Mouse (Mus musculus) midbrain, embryonic 15.5 days (tissue): Measurements from ENCODE around the gene Sco2. TPM values are rescaled to one million over a fixed set of nuclear protein-coding genes. Genes with fewer than 3 reads are reported as not detected.

ENCODE experiments used
- ATAC-seq: fragments of 200-750 bp; cut with Nextera tagmentation; replicated peaks from 2 replicates; pipeline ENCODE4 v1.8.0; 2017; ENCODE audit warnings: moderate TSS enrichment
- H3K27ac ChIP-seq: fragments of 300-500 bp; sonication (generic); 2 replicates; pipeline ENCODE4 v1.5.1; 2015; ENCODE audit warnings: mild to moderate bottlenecking, inconsistent platforms
- H3K27me3 ChIP-seq: fragments of 300-500 bp; sonication (generic); replicated peaks from 2 replicates; pipeline ENCODE4 v1.6.1; 2015; ENCODE audit warnings: inconsistent platforms
- H3K36me3 ChIP-seq: fragments of 300-500 bp; sonication (generic); replicated peaks from 2 replicates; pipeline ENCODE4 v1.6.1; 2015; ENCODE audit warnings: inconsistent platforms
- H3K4me1 ChIP-seq: fragments of 300-500 bp; sonication (generic); 2 replicates; pipeline ENCODE4 v1.6.1; 2015; ENCODE audit warnings: inconsistent platforms
- H3K4me2 ChIP-seq: fragments of 300-500 bp; sonication (generic); 2 replicates; pipeline ENCODE4 v1.6.1; 2015; ENCODE audit warnings: inconsistent platforms, mild to moderate bottlenecking, moderate library complexity
- H3K4me3 ChIP-seq: fragments of 300-500 bp; sonication (generic); 2 replicates; pipeline ENCODE4 v1.5.1; 2015; ENCODE audit warnings: mild to moderate bottlenecking, inconsistent platforms
- H3K9ac ChIP-seq: fragments of 300-500 bp; sonication (generic); 2 replicates; pipeline ENCODE4 v1.6.1; 2015; ENCODE audit warnings: mild to moderate bottlenecking, inconsistent platforms
- H3K9me3 ChIP-seq: fragments of 300-500 bp; sonication (generic); 2 replicates; pipeline ENCODE4 v1.6.1; 2016; ENCODE audit warnings: inconsistent platforms
- WGBS: fragments of 180-500 bp; shearing (Covaris S2); methylation state at CpG from one replicate; pipeline ENCODE4 v1.1.7; 2015; ENCODE audit warnings: mixed read lengths; 5-methylcytosine and 5-hydroxymethylcytosine counted together
- polyA plus RNA-seq: library from polyadenylated mRNA; unstranded; fragments of >200 nt; fragmentation: Nextera tagmentation; extraction: Ambion mirVana; gene quantifications from 2 replicates; pipeline ENCODE4 v1.2.1, GENCODE M21; 2015

Sco2 gene
- 15.7 and 15.8 TPM in 2 replicates for polyA plus RNA-seq

DNA sequence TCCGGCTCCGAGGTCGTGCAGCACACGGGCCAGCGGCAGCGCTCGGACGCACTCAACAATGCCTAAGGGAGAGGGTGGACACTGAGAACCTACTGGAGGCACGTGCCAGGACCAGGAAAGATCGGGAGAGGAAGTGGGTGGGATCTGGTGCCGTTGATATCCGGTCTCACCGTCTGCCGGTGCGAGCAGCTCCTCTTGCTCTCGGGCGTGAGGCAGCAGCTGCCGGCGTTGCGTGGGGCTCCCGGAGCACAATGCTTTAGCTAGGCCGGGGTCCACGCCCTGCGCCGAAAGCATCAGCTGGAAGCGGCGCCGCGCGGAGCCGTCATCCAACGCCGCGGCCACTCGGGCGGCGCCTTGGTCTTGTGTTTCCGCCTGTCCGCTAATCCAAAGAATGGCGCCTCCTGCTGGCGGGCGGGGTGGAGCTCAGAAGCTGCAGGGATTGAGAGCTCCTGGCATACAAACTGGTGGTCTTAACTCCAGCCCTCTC lies at the start of gene Sco2:
TSS of gene Sco2 (minus strand) at position 85 of the 487 bp plus-strand sequence.
- ATAC-seq = peak; percentile 91
- no peaks in the 10 kb centered on the region for H3K9me3 ChIP-seq
- peak within 1 kb of the TSS; percentile 88 for H3K4me3 ChIP-seq
- H3K4me2 ChIP-seq = peak within 1 kb of the TSS; percentile 85
- H3K4me1 ChIP-seq = peaks cover 26% of the 10 kb centered on the region
- peaks cover 30% of the 10 kb centered on the region for H3K27me3 ChIP-seq
- WGBS = under 1% methylated on average over 42 of the region's 42 CpGs
- H3K27ac ChIP-seq = peak within 1 kb of the TSS; percentile 95
- peaks cover 34% of the 10 kb centered on the region for H3K36me3 ChIP-seq
- peak within 1 kb of the TSS; percentile 85 for H3K9ac ChIP-seq

DNA sequence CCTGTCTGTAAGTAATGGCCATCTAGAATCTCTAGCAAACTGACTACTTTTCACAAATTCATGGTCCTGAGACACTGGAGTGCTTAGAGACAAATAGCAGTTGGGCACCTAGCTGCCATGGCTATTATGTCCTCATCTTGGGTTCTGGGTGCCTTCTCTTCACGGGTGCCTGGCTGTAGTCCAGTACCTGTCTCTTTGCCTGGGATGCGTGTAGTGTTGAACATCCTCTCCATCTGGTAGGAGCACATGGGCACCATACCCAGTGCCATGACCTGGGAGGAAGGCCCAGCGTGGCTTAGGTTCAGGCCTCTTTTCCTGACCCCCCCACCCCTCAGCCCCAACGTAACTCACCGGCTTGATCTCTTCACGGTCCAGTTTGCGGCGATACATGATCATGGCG lies 48.3 kb upstream of the Sco2 start:
- H3K36me3 ChIP-seq = peaks cover 20% of the 10 kb centered on the region
- no peak overlapping the region for H3K4me3 ChIP-seq
- no peak overlapping the region for H3K9ac ChIP-seq
- no peak for ATAC-seq
- no peaks in the 10 kb centered on the region for H3K27me3 ChIP-seq
- no peak overlapping the region for H3K4me2 ChIP-seq
- no peaks in the 10 kb centered on the region for H3K4me1 ChIP-seq
- no peak overlapping the region for H3K27ac ChIP-seq
- WGBS = 96% methylated on average over 9 of the region's 9 CpGs
- H3K9me3 ChIP-seq = no peaks in the 10 kb centered on the region

DNA sequence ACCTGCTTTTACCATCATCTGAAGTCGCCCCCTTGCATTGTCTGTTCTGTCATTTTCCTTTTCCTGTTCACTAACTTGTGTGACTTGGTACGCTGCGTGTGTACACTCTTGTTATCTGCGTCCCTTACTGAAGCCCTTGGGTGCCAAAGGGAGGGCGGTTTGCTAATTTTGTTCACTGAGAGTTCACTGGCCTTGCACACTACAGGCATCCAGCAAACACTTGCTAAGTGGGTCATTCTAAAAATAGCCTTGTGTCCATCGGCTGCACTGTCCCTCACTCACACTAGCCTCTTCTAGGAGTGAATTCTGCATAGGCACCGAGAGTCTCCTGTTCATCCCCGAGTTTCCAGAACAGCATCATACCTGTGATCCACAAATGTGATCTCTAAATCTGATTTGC lies 41.6 kb upstream of the Sco2 start:
- Histone ChIP-seq H3K4me3 (no peak overlapping the region), H3K27me3 (no peaks in the 10 kb centered on the region)
- 87% methylated on average over 8 of the region's 8 CpGs for WGBS

GRCm38 (mm10) chr15:89410118-89410517 lies 36.5 kb upstream of the Sco2 start, which contains the start of gene Syce3:
Gene Syce3, minus strand, starts transcription at chr15:89410503.
- no peak for ATAC-seq
- 87% methylated on average over 24 of the region's 24 CpGs for WGBS
- no peaks in the 10 kb centered on the region; the same call in 1 of the 2 replicates for H3K9me3 ChIP-seq

More for the DNA sequence above, 41.6 kb upstream of the Sco2 start:
- Histone ChIP-seq H3K36me3 (peaks cover 3% of the 10 kb centered on the region), H3K27ac (no peak overlapping the region), H3K4me2 (no peak overlapping the region), H3K9me3 (no peaks in the 10 kb centered on the region), H3K4me1 (no peaks in the 10 kb centered on the region), H3K9ac (no peak overlapping the region)
- no peak for ATAC-seq

DNA sequence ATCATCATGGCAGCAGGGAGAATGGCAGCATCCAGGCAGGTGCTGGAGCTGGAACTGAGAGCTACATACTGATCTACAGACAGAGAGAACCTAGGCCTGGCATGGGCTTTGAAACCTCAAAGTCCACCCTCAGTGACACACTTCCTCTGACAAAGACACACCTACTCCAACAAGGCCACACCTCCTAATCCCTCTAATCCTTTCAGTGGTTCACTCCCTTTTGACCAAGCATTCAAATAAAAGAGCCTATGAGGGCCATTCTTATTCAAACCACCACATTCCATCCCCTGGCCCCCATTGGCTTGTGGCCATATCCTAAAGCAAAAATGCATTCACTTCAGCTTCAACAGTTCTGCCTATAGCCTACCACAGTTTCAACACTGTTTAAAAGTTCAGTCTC lies 33.0 kb upstream of the Sco2 start:
- Histone ChIP-seq H3K36me3 (no peaks in the 10 kb centered on the region), H3K27me3 (no peaks in the 10 kb centered on the region), H3K27ac (no peak overlapping the region), H3K9me3 (no peaks in the 10 kb centered on the region; the same call in 1 of the 2 replicates), H3K4me2 (no peak overlapping the region), H3K4me1 (no peaks in the 10 kb centered on the region), H3K9ac (no peak overlapping the region), H3K4me3 (no peak overlapping the region)
- ATAC-seq = no peak

More at GRCm38 (mm10) chr15:89410118-89410517, 36.5 kb upstream of the Sco2 start, which contains the start of gene Syce3:
- H3K9ac ChIP-seq = no peak within 1 kb of the TSS
- no peaks in the 10 kb centered on the region for H3K36me3 ChIP-seq
- no peaks in the 10 kb centered on the region for H3K4me1 ChIP-seq
- no peak within 1 kb of the TSS for H3K27ac ChIP-seq
- no peak within 1 kb of the TSS for H3K4me2 ChIP-seq
- no peak within 1 kb of the TSS for H3K4me3 ChIP-seq
- H3K27me3 ChIP-seq = no peaks in the 10 kb centered on the region

DNA sequence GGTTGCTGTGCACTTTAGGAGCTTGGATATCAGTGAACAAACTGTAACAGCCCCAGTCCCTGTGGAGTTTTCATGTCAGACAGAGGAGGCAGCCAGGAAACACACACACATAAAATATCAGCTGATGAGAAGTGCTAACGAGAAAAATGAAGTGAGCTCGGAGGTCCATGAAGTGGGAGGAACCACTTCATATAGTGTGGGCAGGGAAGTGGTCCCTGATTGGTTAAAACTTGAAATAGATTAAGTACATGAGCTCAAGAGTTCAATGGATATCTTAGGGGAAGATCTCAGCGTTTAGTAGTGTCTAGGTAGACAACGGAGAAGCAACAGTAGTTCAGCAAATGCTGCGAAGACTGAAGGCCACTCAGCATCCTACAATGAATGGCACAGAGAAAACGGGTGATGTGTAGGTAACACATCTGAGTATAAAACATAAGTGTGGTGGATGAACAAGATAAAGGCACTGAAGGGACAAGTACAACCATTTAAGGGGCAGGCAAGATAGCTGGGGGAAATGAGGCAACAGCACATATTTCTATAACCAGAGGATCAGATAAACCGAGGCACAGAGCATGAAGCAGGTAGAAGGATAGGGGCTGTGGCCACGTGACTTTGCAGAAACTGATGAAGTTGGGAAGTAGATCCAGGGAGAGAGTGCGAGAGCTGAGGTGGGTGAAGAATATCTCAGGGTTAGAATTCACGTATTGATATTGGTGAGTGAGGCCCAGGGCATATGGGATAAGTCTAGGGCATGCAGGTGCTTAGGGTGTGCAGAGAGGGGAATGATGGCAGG lies 31.4 kb upstream of the Sco2 start:
- H3K4me2 ChIP-seq = no peak overlapping the region
- no peak overlapping the region for H3K9ac ChIP-seq
- no peaks in the 10 kb centered on the region for H3K4me1 ChIP-seq
- ATAC-seq = no peak
- no peaks in the 10 kb centered on the region for H3K36me3 ChIP-seq
- 88% methylated on average over 10 of the region's 10 CpGs for WGBS
- H3K27ac ChIP-seq = no peak overlapping the region
- no peak overlapping the region for H3K4me3 ChIP-seq
- no peaks in the 10 kb centered on the region for H3K27me3 ChIP-seq
- no peaks in the 10 kb centered on the region; the same call in 1 of the 2 replicates for H3K9me3 ChIP-seq

DNA sequence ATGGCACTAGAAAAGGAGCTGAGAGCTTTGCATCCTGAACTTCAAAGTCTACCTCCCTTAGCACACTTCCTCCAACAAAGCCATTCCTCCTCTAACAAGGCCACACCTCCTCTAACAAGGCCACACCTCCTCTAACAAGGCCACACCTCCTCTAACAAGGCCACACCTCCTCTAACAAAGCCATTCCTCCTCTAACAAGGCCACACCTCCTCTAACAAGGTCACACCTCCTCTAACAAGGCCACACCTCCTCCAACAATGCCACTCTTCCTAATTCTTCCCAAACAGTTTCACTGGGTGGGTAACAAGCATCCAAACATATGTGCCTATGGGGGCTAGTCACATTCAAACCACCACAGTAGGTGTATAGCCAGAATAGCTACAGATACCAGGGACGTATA lies 28.8 kb upstream of the Sco2 start:
- Histone ChIP-seq H3K4me2 (no peak overlapping the region), H3K4me1 (no peaks in the 10 kb centered on the region), H3K27ac (no peak overlapping the region), H3K27me3 (no peaks in the 10 kb centered on the region), H3K4me3 (no peak overlapping the region), H3K9me3 (no peaks in the 10 kb centered on the region), H3K36me3 (no peaks in the 10 kb centered on the region), H3K9ac (no peak overlapping the region)
- WGBS = 87% methylated on average over 1 of the region's 1 CpGs
- ATAC-seq = no peak

GRCm38 (mm10) chr15:89399716-89400115 lies 26.1 kb upstream of the Sco2 start:
- ATAC-seq = no peak
- Histone ChIP-seq H3K27me3 (no peaks in the 10 kb centered on the region), H3K9me3 (no peaks in the 10 kb centered on the region), H3K4me2 (no peak overlapping the region), H3K4me1 (no peaks in the 10 kb centered on the region), H3K36me3 (no peaks in the 10 kb centered on the region), H3K4me3 (no peak overlapping the region), H3K27ac (no peak overlapping the region), H3K9ac (no peak overlapping the region)
- WGBS = 56% methylated on average over 1 of the region's 1 CpGs

- 79% methylated on average over 2 of the region's 2 CpGs for WGBS
- H3K4me3 ChIP-seq = no peak overlapping the region
- no peak for ATAC-seq
- no peaks in the 10 kb centered on the region for H3K27me3 ChIP-seq
- no peak overlapping the region for H3K4me2 ChIP-seq
- H3K4me1 ChIP-seq = no peaks in the 10 kb centered on the region
- H3K9ac ChIP-seq = no peak overlapping the region
- H3K27ac ChIP-seq = no peak overlapping the region
- H3K36me3 ChIP-seq = no peaks in the 10 kb centered on the region
- H3K9me3 ChIP-seq = no peaks in the 10 kb centered on the region
Measured at GRCm38 (mm10) chr15:89398146-89398545, 24.5 kb upstream of the Sco2 start.

GRCm38 (mm10) chr15:89396883-89397282 lies 23.2 kb upstream of the Sco2 start:
- no peaks in the 10 kb centered on the region for H3K4me1 ChIP-seq
- ATAC-seq = no peak
- no peaks in the 10 kb centered on the region for H3K27me3 ChIP-seq
- no peak overlapping the region for H3K9ac ChIP-seq
- H3K4me2 ChIP-seq = no peak overlapping the region
- no peak overlapping the region for H3K27ac ChIP-seq
- H3K4me3 ChIP-seq = no peak overlapping the region
- WGBS = 93% methylated on average over 4 of the region's 4 CpGs
- no peaks in the 10 kb centered on the region for H3K36me3 ChIP-seq
- H3K9me3 ChIP-seq = no peaks in the 10 kb centered on the region

DNA sequence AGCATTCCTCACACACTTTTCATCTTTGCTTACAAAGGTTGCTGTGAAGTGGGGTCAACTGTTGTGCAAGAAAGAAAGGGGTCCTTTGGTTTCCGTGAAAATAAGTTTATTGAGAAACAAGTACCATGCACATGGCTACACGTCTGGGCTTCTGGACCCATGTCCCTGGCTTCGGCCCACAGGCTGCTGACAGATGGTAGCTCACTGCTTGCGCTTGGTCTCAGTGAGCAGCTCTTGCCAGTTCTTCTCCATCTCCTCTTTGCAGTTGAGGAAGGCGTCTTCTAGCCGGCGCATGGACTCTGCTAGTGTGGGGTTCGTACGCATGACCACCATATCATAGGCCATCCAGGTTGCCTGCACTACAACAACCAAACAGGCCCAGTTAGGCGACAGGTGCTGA lies 16.4 kb upstream of the Sco2 start:
- Histone ChIP-seq H3K4me3 (no peak overlapping the region), H3K4me2 (no peak overlapping the region), H3K9me3 (no peaks in the 10 kb centered on the region), H3K4me1 (no peaks in the 10 kb centered on the region), H3K27me3 (no peaks in the 10 kb centered on the region), H3K9ac (no peak overlapping the region), H3K27ac (no peak overlapping the region), H3K36me3 (no peaks in the 10 kb centered on the region)
- 91% methylated on average over 10 of the region's 10 CpGs for WGBS
- no peak for ATAC-seq

GRCm38 (mm10) chr15:89387127-89387526 lies 13.5 kb upstream of the Sco2 start:
- no peak for ATAC-seq
- Histone ChIP-seq H3K4me1 (no peaks in the 10 kb centered on the region), H3K27me3 (no peaks in the 10 kb centered on the region), H3K36me3 (no peaks in the 10 kb centered on the region), H3K4me2 (no peak overlapping the region), H3K27ac (no peak overlapping the region), H3K9me3 (no peaks in the 10 kb centered on the region), H3K4me3 (no peak overlapping the region), H3K9ac (no peak overlapping the region)
- WGBS = 51% methylated on average over 12 of the region's 12 CpGs

- ATAC-seq = no peak
- no peak within 1 kb of the TSS for H3K27ac ChIP-seq
- no peaks in the 10 kb centered on the region for H3K9me3 ChIP-seq
- WGBS = 86% methylated on average over 7 of the region's 7 CpGs
- no peak within 1 kb of the TSS for H3K4me2 ChIP-seq
- H3K36me3 ChIP-seq = no peaks in the 10 kb centered on the region
- H3K4me3 ChIP-seq = no peak within 1 kb of the TSS
- H3K4me1 ChIP-seq = 0 out of 2 replicates have a peak, but pooled peaks cover under 1% of the 10 kb centered on the region
- H3K27me3 ChIP-seq = peaks cover 4% of the 10 kb centered on the region
- H3K9ac ChIP-seq = no peak within 1 kb of the TSS
Measured at GRCm38 (mm10) chr15:89384617-89385016, 11.0 kb upstream of the Sco2 start, which contains the start of gene Klhdc7b. Gene Klhdc7b, plus strand, starts transcription at chr15:89384917.
